Mouse (Mus musculus) erythroblast, embryonic 14.5 days (primary cell): Measurements from ENCODE around the gene Il1r1.

Experiments
- GATA1 ChIP-seq: IDR thresholded peaks from 2 replicates; pipeline ENCODE4 v1.6.1; 2012; ENCODE audit warnings: low read length, inconsistent platforms, mixed read lengths
- TAL1 ChIP-seq: IDR thresholded peaks from 3 replicates; pipeline ENCODE4 v1.6.1; 2012; ENCODE audit warnings: low read length, inconsistent platforms, mixed read lengths

GRCm38 (mm10) chr1:40263679-40264078, 38.8 kb downstream of the Il1r1 start:
- TF ChIP-seq GATA1 (no peak), TAL1 (no peak)
